ENCODE assay signal across 29 mouse cellular contexts in the genomic region with DNA sequence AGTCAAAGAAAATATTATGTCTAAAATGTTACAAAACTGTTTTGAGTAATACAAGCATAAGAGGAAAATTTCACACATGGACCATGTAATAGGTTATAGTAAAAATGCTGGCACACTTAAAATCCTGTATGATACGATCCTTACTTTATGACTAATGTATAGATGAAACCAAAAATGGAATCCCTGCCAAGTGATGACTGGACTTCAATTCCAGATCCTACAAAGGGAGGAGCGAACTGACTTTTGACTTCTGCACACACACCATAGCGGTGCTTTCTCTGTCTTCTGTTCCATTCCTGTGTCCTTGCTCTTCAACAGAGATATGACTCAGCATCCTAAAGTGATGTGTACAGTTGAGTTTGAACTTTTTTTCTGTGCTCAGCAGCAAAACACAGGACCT. TPM values are rescaled to one million over a fixed set of nuclear protein-coding genes. Genes with fewer than 3 reads are reported as not detected.
DNase-seq lines count a peak whose midpoint lies in the region; ATAC-seq lines count a peak whose summit lies in the region.
"Had no signal": no experiment of that assay in that cellular context is flagged by ENCODE, and none has a peak within 500 bp of the region (broad histone marks: within the 10 kb centered on the region; RNA-seq: fewer than 3 reads in every experiment).

No protein-coding gene starts in this region.

- no peaks in the 10 kb centered on the region for H3K27me3 ChIP-seq in hindbrain, embryonic 13.5 days
- H3K27me3 ChIP-seq: embryonic facial prominence, embryonic 12.5 days; embryonic facial prominence, embryonic 15.5 days; forebrain, embryonic 12.5 days; heart, embryonic 12.5 days; heart, embryonic 15.5 days had no signal

- H3K4me1 ChIP-seq in hindbrain, embryonic 13.5 days (replicated peaks) = no peaks in the 10 kb centered on the region
- H3K4me1 ChIP-seq: embryonic facial prominence, embryonic 12.5 days; embryonic facial prominence, embryonic 15.5 days; forebrain, embryonic 12.5 days; hindbrain, embryonic 10.5 days had no signal

- H3K4me2 ChIP-seq in hindbrain, embryonic 13.5 days = no peak overlapping the region
- H3K4me2 ChIP-seq: embryonic facial prominence, embryonic 12.5 days; embryonic facial prominence, embryonic 15.5 days; forebrain, embryonic 12.5 days; heart, embryonic 12.5 days; heart, embryonic 15.5 days; hindbrain, embryonic 14.5 days had no signal

- peaks cover 96% of the 10 kb centered on the region for H3K36me3 ChIP-seq in hindbrain, embryonic 13.5 days

- H3K4me3 ChIP-seq in hindbrain, embryonic 13.5 days = no peak overlapping the region
- H3K4me3 ChIP-seq: embryonic facial prominence, embryonic 12.5 days; embryonic facial prominence, embryonic 15.5 days; erythroblast, embryonic 14.5 days; forebrain, embryonic 12.5 days; heart, embryonic 12.5 days; heart, embryonic 15.5 days; hindbrain, embryonic 10.5 days had no signal

- 96% methylated on average over 3 of the region's 3 CpGs for WGBS in hindbrain, embryonic 13.5 days

- no peaks in the 10 kb centered on the region for H3K9me3 ChIP-seq in hindbrain, embryonic 13.5 days
- H3K9me3 ChIP-seq: embryonic facial prominence, embryonic 12.5 days; embryonic facial prominence, embryonic 15.5 days; forebrain, embryonic 12.5 days; heart, embryonic 12.5 days; heart, embryonic 15.5 days; hindbrain, embryonic 10.5 days had no signal

- ATAC-seq in hindbrain, embryonic 13.5 days (ENCODE audit: low FRiP score) = no peak
- no peak for ATAC-seq in granulocyte monocyte progenitor cell, adult 5-6 weeks (replicated peaks; ENCODE audit: poor library complexity, severe bottlenecking)
- ATAC-seq: activated CD4-positive, CD25-positive, alpha-beta regulatory T cell, adult 4 months; CD4-positive, CD25-positive, alpha-beta regulatory T cell, adult 4 months; forebrain, embryonic 16.5 days; hindbrain, postnatal 0 days; inflammation-experienced regulatory T-cells, adult 6 months; intestine, embryonic 16.5 days had no signal

- H3K9ac ChIP-seq in hindbrain, embryonic 13.5 days = no peak overlapping the region
- H3K9ac ChIP-seq: embryonic facial prominence, embryonic 12.5 days; embryonic facial prominence, embryonic 15.5 days; forebrain, embryonic 12.5 days; heart, embryonic 12.5 days; heart, embryonic 15.5 days; hindbrain, embryonic 14.5 days had no signal

- DNase-seq in adrenal gland, adult (ENCODE audit: inconsistent age in 2 of 2, low spot score in 1 of 2) = peak; percentile 30 to 72
- no peak for DNase-seq in adrenal gland, postnatal 14 days
- DNase-seq in 3T3-L1 (ENCODE audit: low read depth, low spot score) = peak; percentile 68
- DNase-seq in brain, adult 2 months (ENCODE audit: low read depth, low spot score) = peak; percentile 14
- DNase-seq: cerebellum, adult 11 months; cerebellum, adult 2 months; cerebellum, adult 9-11 months; cerebellum, postnatal 25 days; gastrocnemius, postnatal 10 days; gastrocnemius, postnatal 36 days; heart, postnatal 10 days; heart, postnatal 36 days; kidney, adult 18-20 months had no signal

- no peak overlapping the region for H3K27ac ChIP-seq in hindbrain, embryonic 13.5 days
- H3K27ac ChIP-seq: embryonic facial prominence, embryonic 12.5 days; embryonic facial prominence, embryonic 15.5 days; forebrain, embryonic 12.5 days; heart, embryonic 15.5 days; hindbrain, embryonic 10.5 days; hindbrain, embryonic 14.5 days; hindbrain, postnatal 0 days had no signal

RNA-seq across cellular contexts. Expression of gene Ppil3, which starts 15.3 kb away (rescaled TPM):
- total RNA-seq in adrenal gland, postnatal 14 days (2021) = 26.5 and 35.0 TPM in 2 replicates
- 52.9 and 53.6 TPM in 2 replicates for polyA plus RNA-seq in hindbrain, embryonic 13.5 days (2015; fragmentation: Nextera tagmentation; extraction: Ambion mirVana)
- 53.0 and 77.8 TPM in 2 replicates for total RNA-seq in granulocyte monocyte progenitor cell, adult 5-6 weeks (2014; fragmentation: Nextera tagmentation)
- 87.0 and 141 TPM in 2 replicates for total RNA-seq in granulocyte monocyte progenitor cell, adult 5-6 weeks (2017)

RNA-seq across cellular contexts. Expression of gene Nif3l1, which starts 15.6 kb away (rescaled TPM):
- 17.6 and 18.8 TPM in 2 replicates for total RNA-seq in adrenal gland, postnatal 14 days (2021)
- polyA plus RNA-seq in hindbrain, embryonic 13.5 days (2015; fragmentation: Nextera tagmentation; extraction: Ambion mirVana) = 53.7 and 58.9 TPM in 2 replicates
- total RNA-seq in granulocyte monocyte progenitor cell, adult 5-6 weeks (2014; fragmentation: Nextera tagmentation) = 17.0 and 28.4 TPM in 2 replicates
- 36.9 and 48.7 TPM in 2 replicates for total RNA-seq in granulocyte monocyte progenitor cell, adult 5-6 weeks (2017)

RNA-seq across cellular contexts. Expression of gene Clk1, which starts 36.7 kb away (rescaled TPM):
- 167 and 176 TPM in 2 replicates for total RNA-seq in adrenal gland, postnatal 14 days (2021)
- 174 and 180 TPM in 2 replicates for polyA plus RNA-seq in hindbrain, embryonic 13.5 days (2015; fragmentation: Nextera tagmentation; extraction: Ambion mirVana)
- total RNA-seq in granulocyte monocyte progenitor cell, adult 5-6 weeks (2014; fragmentation: Nextera tagmentation) = 227 and 268 TPM in 2 replicates
- 362 and 373 TPM in 2 replicates for total RNA-seq in granulocyte monocyte progenitor cell, adult 5-6 weeks (2017)

RNA-seq across cellular contexts. Expression of gene Orc2, which starts 44.3 kb away (rescaled TPM):
- 20.5 and 24.9 TPM in 2 replicates for total RNA-seq in adrenal gland, postnatal 14 days (2021)
- 25.5 and 27.9 TPM in 2 replicates for polyA plus RNA-seq in hindbrain, embryonic 13.5 days (2015; fragmentation: Nextera tagmentation; extraction: Ambion mirVana)
- 30.3 and 35.4 TPM in 2 replicates for total RNA-seq in granulocyte monocyte progenitor cell, adult 5-6 weeks (2014; fragmentation: Nextera tagmentation)
- 71.1 and 79.5 TPM in 2 replicates for total RNA-seq in granulocyte monocyte progenitor cell, adult 5-6 weeks (2017)
